Mouse (Mus musculus) erythroblast, embryonic 14.5 days (primary cell): Measurements from ENCODE around the gene Il17ra. TPM values are rescaled to one million over a fixed set of nuclear protein-coding genes. Genes with fewer than 3 reads are reported as not detected.
A peak's percentile ranks its signal among the peaks of the same experiment; 100 is the strongest.

Experiments
- H3K27me3 ChIP-seq: 2 replicates; pipeline ENCODE4 v1.6.1; 2012; ENCODE audit warnings: inconsistent platforms; ENCODE audit not compliant: control insufficient read depth
- H3K36me3 ChIP-seq: 2 replicates; pipeline ENCODE4 v1.6.1; 2012; ENCODE audit warnings: mild to moderate bottlenecking, inconsistent platforms; ENCODE audit not compliant: control insufficient read depth
- H3K4me1 ChIP-seq: 2 replicates; pipeline ENCODE4 v1.6.1; 2012; ENCODE audit warnings: inconsistent platforms; ENCODE audit not compliant: control insufficient read depth
- H3K4me3 ChIP-seq: replicated peaks from 2 replicates; pipeline ENCODE3; 2012; ENCODE audit warnings: moderate library complexity, mild to moderate bottlenecking, inconsistent platforms
- H3K9me3 ChIP-seq: 2 replicates; pipeline ENCODE4 v1.6.1; 2012; ENCODE audit warnings: low read length, inconsistent platforms, mixed read lengths; ENCODE audit not compliant: control insufficient read depth
- GATA1 ChIP-seq: IDR thresholded peaks from 2 replicates; pipeline ENCODE4 v1.6.1; 2012; ENCODE audit warnings: low read length, inconsistent platforms, mixed read lengths
- TAL1 ChIP-seq: IDR thresholded peaks from 3 replicates; pipeline ENCODE4 v1.6.1; 2012; ENCODE audit warnings: low read length, inconsistent platforms, mixed read lengths
- polyA plus RNA-seq: library from polyadenylated mRNA; stranded (reverse); fragments of >175 nt; gene quantifications from 2 replicates; pipeline ENCODE4 v1.2.3, GENCODE M21; 2012

The Il17ra gene
- polyA plus RNA-seq, result 0.53 and 0.60 TPM in 2 replicates

DNA sequence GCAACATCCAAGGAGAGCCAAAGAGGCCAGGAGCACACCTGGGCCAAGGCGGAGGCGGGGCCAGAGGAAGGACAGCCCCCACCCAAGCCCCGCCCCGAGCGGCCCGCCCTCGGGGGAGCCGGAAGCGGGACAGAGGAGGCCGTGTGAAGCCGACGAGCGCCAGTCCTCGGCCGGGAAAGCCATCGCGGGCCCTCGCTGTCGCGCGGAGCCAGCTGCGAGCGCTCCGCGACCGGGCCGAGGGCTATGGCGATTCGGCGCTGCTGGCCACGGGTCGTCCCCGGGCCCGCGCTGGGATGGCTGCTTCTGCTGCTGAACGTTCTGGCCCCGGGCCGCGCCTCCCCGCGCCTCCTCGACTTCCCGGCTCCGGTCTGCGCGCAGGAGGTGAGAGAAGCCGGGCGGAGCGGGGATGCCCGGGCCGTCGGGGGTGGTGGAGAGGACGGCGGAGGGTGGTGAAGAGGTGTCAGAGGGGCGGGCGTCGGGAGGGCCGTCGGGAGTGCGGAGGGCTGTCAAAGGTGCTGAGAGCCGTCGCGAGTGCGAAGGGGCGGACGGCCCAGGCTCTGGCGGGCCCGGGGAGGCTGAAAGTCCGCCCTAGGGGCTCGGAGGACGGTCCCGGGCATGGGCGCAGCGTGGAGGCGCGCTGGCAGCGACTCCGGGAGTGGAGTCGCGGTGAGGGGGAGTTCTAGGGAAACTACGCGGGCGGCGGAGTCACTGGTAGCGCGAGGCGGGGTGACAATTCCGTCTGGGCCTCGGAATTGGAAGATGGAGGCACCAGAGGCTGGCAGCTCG lies at the start of gene Il17ra:
Il17ra (plus strand) TSS at position 162 of the 786 bp plus-strand sequence.
- no peak for TF ChIP-seq GATA1
- no peak for TF ChIP-seq TAL1
- H3K27me3 ChIP-seq, result peaks cover 20% of the 10 kb centered on the region
- H3K36me3 ChIP-seq, result peaks cover 10% of the 10 kb centered on the region
- no peaks in the 10 kb centered on the region for H3K9me3 ChIP-seq
- H3K4me3 ChIP-seq, result peak within 1 kb of the TSS; percentile 85
- peaks cover 42% of the 10 kb centered on the region for H3K4me1 ChIP-seq

GRCm38 (mm10) chr6:120438161-120438560 lies 24.9 kb upstream of the Il17ra start:
- no peaks in the 10 kb centered on the region for H3K4me1 ChIP-seq
- no peak overlapping the region for H3K4me3 ChIP-seq
- TF ChIP-seq GATA1 (no peak), TAL1 (no peak)
- peaks cover 83% of the 10 kb centered on the region for H3K36me3 ChIP-seq
- no peaks in the 10 kb centered on the region for H3K9me3 ChIP-seq
- H3K27me3 ChIP-seq, result no peaks in the 10 kb centered on the region

DNA sequence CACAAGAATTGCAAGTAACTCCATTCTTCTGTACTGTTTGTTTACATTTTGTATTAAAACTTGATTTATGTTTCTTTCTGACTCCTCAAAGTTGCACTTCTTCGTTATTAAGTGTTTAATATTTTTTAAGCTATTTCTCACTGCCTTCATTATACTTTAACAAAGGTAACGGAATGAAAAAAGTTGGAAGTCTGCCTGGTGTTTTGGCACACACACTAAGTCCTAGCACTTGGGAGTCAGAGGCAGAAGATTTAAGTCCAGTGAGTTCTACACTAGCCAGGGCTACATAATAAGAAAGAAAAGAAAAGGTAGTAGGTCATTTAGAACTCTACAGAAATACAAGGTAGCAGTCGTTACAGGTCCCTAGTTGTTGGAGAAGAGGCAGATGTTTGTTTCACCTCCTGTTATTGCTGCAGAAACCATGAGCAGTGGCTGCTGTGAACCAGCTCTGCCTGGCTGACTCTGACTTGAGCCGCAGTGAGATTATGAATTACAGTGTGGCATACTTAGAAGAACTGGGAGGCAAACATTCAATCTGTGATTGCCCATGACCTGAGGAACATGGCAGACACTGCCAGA lies 20.8 kb upstream of the Il17ra start:
- H3K36me3 ChIP-seq, result peaks cover 69% of the 10 kb centered on the region
- H3K27me3 ChIP-seq, result no peaks in the 10 kb centered on the region
- no peaks in the 10 kb centered on the region for H3K9me3 ChIP-seq
- no peaks in the 10 kb centered on the region for H3K4me1 ChIP-seq
- TF ChIP-seq TAL1 (no peak), GATA1 (no peak)
- H3K4me3 ChIP-seq, result no peak overlapping the region

DNA sequence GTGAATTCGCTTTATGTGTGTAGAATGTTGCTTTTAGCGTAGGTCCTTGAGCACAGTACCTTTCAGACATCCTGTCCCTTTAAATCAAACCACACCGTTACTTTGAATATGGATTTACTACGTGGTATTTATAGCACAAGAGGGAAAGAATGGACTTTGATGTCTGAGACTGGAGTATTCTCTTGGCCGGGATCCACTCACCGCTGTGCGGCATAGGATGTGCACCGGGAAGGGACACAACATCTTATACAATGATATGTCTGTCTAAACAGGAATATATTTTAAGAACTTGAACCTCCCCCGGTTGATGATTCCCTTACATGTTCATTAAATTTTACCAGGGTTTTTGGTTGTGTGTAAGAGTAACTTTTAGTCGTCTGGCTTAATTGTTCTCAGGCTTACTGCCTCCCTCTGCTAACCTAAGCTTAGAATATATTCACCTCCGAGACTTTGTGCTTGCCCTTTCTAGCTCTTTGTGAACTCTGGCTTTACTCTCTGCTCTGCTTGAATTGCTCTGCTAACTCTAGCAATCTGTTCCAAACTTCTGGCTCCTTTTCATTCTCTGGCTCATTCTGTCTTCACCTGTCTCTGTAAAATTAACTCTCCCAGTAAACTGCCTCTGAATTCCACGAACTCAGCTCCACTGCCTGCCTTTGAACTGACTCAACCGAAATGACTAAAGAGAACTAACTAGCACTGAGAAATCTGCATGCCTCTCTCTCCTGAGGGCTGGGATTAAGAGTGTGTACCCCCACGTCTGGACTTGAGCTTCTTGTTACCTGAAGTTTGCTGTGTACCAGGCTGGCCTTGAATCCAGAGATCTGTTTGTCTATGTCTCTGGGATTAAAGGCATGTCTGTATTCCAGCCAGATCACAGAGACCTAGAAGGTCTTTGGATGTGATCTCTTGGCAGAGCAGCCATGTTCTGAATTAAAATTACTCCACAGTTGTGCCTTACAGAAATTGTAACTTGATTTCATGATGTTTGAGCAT lies 19.4 kb upstream of the Il17ra start:
- no peaks in the 10 kb centered on the region for H3K4me1 ChIP-seq
- no peak for TF ChIP-seq TAL1
- TF ChIP-seq GATA1, result no peak
- H3K27me3 ChIP-seq, result no peaks in the 10 kb centered on the region
- no peak overlapping the region for H3K4me3 ChIP-seq
- no peaks in the 10 kb centered on the region for H3K9me3 ChIP-seq
- peaks cover 55% of the 10 kb centered on the region for H3K36me3 ChIP-seq

GRCm38 (mm10) chr6:120450208-120450607 lies 12.8 kb upstream of the Il17ra start:
- TF ChIP-seq GATA1, result no peak
- no peak for TF ChIP-seq TAL1
- peaks cover 8% of the 10 kb centered on the region for H3K27me3 ChIP-seq
- no peaks in the 10 kb centered on the region; the same call in 1 of the 2 replicates for H3K36me3 ChIP-seq
- H3K4me1 ChIP-seq, result peaks cover 18% of the 10 kb centered on the region
- no peak overlapping the region for H3K4me3 ChIP-seq
- no peaks in the 10 kb centered on the region for H3K9me3 ChIP-seq

GRCm38 (mm10) chr6:120452384-120453102 lies 10.5 kb upstream of the Il17ra start:
- TF ChIP-seq TAL1, result no peak
- TF ChIP-seq GATA1, result no peak
- no peak overlapping the region for H3K4me3 ChIP-seq

DNA sequence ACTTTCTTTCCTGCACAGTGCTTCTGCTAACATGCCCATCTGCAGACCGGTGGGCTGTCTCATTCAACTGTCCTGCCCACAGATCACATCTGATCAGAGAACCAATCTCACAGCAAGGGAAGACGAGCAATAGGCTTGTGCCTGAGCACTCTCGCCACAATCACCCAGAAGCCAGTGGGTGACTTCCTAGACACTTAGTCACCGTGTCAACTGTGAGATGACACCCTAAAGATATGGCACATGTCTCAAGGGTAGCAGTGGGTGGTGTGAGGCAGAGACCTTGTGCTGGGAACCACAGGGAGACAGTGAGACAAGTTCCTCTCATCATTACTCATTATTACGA lies 10.0 kb upstream of the Il17ra start:
- Histone ChIP-seq H3K36me3 (no peaks in the 10 kb centered on the region), H3K4me3 (no peak overlapping the region), H3K4me1 (peaks cover 18% of the 10 kb centered on the region), H3K9me3 (no peaks in the 10 kb centered on the region), H3K27me3 (peaks cover 8% of the 10 kb centered on the region)
- TF ChIP-seq GATA1 (no peak), TAL1 (no peak)

More at GRCm38 (mm10) chr6:120452384-120453102, 10.5 kb upstream of the Il17ra start:
- Histone ChIP-seq H3K27me3 (peaks cover 8% of the 10 kb centered on the region), H3K9me3 (no peaks in the 10 kb centered on the region), H3K4me1 (peaks cover 18% of the 10 kb centered on the region), H3K36me3 (no peaks in the 10 kb centered on the region)

- no peaks in the 10 kb centered on the region for H3K9me3 ChIP-seq
- no peaks in the 10 kb centered on the region for H3K36me3 ChIP-seq
- H3K4me1 ChIP-seq, result peaks cover 18% of the 10 kb centered on the region
- no peak for TF ChIP-seq TAL1
- no peak for TF ChIP-seq GATA1
- no peak overlapping the region for H3K4me3 ChIP-seq
- H3K27me3 ChIP-seq, result peaks cover 8% of the 10 kb centered on the region
Observed at GRCm38 (mm10) chr6:120453556-120453955, 9.5 kb upstream of the Il17ra start.
